Comparison of ENCODE assay signal across 8 mouse cellular contexts in the genomic region with DNA sequence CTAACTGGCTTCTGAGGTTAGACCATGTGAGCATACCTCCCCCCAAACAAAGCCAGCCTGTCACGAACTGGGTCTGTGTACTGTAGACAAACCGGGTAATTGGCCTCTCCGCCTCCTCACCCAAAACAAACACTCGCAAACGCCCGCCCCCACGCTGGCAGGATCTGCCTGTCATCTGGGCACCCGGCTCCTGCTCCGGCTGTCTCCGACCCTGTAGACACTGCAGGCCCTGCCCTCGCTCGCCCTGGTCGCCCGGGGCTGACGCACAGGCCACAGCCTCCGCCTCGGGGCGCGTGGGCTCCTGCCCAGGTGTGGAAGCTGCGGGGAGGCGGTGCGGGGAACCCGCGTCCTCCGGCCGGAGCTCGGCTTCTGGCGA. TPM values are rescaled to one million over a fixed set of nuclear protein-coding genes. Genes with fewer than 3 reads are reported as not detected.
DNase-seq lines count a peak whose midpoint lies in the region; ATAC-seq and TF ChIP-seq lines count a peak whose summit lies in the region.

A gene (plus strand): TSS at position 202 of the 376 bp plus-strand sequence.

- 4% methylated on average over 28 of the region's 28 CpGs for WGBS in spleen, adult 2 months
- 2% methylated on average over 28 of the region's 28 CpGs for WGBS in heart, embryonic 13.5 days
- 2% methylated on average over 28 of the region's 28 CpGs for WGBS in kidney, postnatal 0 days

- H3K4me1 ChIP-seq in spleen, adult 2 months (ENCODE audit: control insufficient read depth, insufficient read depth, insufficient read length), result peaks cover 6% of the 10 kb centered on the region; the same call in 1 of the 2 replicates
- H3K4me1 ChIP-seq in heart, embryonic 13.5 days, result peaks cover 20% of the 10 kb centered on the region
- peaks cover 4% of the 10 kb centered on the region for H3K4me1 ChIP-seq in kidney, postnatal 0 days (replicated peaks; ENCODE audit: insufficient read depth, low read length)

- H3K9me3 ChIP-seq in heart, embryonic 13.5 days, result no peaks in the 10 kb centered on the region
- H3K9me3 ChIP-seq in kidney, postnatal 0 days (replicated peaks; ENCODE audit: low read length), result no peaks in the 10 kb centered on the region

- no peaks in the 10 kb centered on the region for H3K36me3 ChIP-seq in spleen, adult 2 months (ENCODE audit: control insufficient read depth, insufficient read depth, low read length)
- H3K36me3 ChIP-seq in heart, embryonic 13.5 days, result no peaks in the 10 kb centered on the region
- H3K36me3 ChIP-seq in kidney, postnatal 0 days (ENCODE audit: insufficient read depth, low read length), result no peaks in the 10 kb centered on the region

- H3K27ac ChIP-seq in spleen, adult 2 months (ENCODE audit: insufficient read depth, low read length), result no peak within 1 kb of the TSS
- no peak within 1 kb of the TSS for H3K27ac ChIP-seq in heart, embryonic 13.5 days (replicated peaks)
- H3K27ac ChIP-seq in kidney, postnatal 0 days, result peak within 1 kb of the TSS; percentile 66

- no peak; the same call in 1 of the 2 replicates for ATAC-seq in heart, embryonic 13.5 days (ENCODE audit: extremely low read depth, insufficient number of reproducible peaks, low FRiP score, low TSS enrichment)
- peak; percentile 61 for ATAC-seq in kidney, postnatal 0 days (replicated peaks; ENCODE audit: low FRiP score, low read depth)
- ATAC-seq in CD4-positive, CD25-positive, alpha-beta regulatory T cell, adult 4 months, result no peak

- no peak for TF ChIP-seq POLR2A in spleen, adult 2 months (IDR thresholded peaks at IDR 0.05; ENCODE audit: low read depth, low read length)

- H3K4me2 ChIP-seq in heart, embryonic 13.5 days, result peak within 1 kb of the TSS; percentile 100
- H3K4me2 ChIP-seq in kidney, postnatal 0 days (ENCODE audit: low read length), result peak within 1 kb of the TSS; percentile 97

- no peak for TF ChIP-seq CTCF in spleen, adult 2 months (IDR thresholded peaks at IDR 0.05; ENCODE audit: extremely low read depth, insufficient read depth, insufficient read length, insufficient replicate concordance)
- TF ChIP-seq CTCF in kidney, postnatal 0 days (IDR thresholded peaks at IDR 0.05; ENCODE audit: low read depth), result no peak

- peak within 1 kb of the TSS; percentile 80 for H3K9ac ChIP-seq in heart, embryonic 13.5 days
- H3K9ac ChIP-seq in kidney, postnatal 0 days (ENCODE audit: low read depth, low read length), result peak within 1 kb of the TSS; percentile 66

- peak within 1 kb of the TSS; percentile 34 for H3K4me3 ChIP-seq in spleen, adult 2 months (ENCODE audit: extremely low read depth, insufficient read depth, insufficient read length)
- peak within 1 kb of the TSS; percentile 59 for H3K4me3 ChIP-seq in heart, embryonic 13.5 days
- peak within 1 kb of the TSS; percentile 55 for H3K4me3 ChIP-seq in kidney, postnatal 0 days (replicated peaks; ENCODE audit: low read depth, low read length)

- H3K27me3 ChIP-seq in spleen, adult 2 months (ENCODE audit: control insufficient read depth, insufficient read depth, low read length), result peaks cover 12% of the 10 kb centered on the region
- H3K27me3 ChIP-seq in heart, embryonic 13.5 days (replicated peaks), result peaks cover 90% of the 10 kb centered on the region
- peaks cover 9% of the 10 kb centered on the region; the same call in 1 of the 2 replicates for H3K27me3 ChIP-seq in kidney, postnatal 0 days (ENCODE audit: insufficient read depth, low read length)

- no peak for DNase-seq in spleen, adult 2 months (ENCODE audit: low read depth in 1 of 2, low spot score in 2 of 2)
- DNase-seq in spleen, adult 12 weeks (ENCODE audit: low spot score), result no peak
- peak; percentile 62 for DNase-seq in embryo, embryonic 10.5 days (ENCODE audit: low spot score)
- DNase-seq in kidney, postnatal 0 days (ENCODE audit: low spot score), result peak; percentile 60
- peak; percentile 26 for DNase-seq in liver
- peak; percentile 64 for DNase-seq in neural tube, embryonic 10.5 days (ENCODE audit: extremely low spot score, low spot score)

RNA-seq across cellular contexts. Expression of the gene that starts here (rescaled TPM):
- polyA plus RNA-seq in spleen, adult 2 months (2012; rRNA removed), result 0.59 and 0.68 TPM in 2 replicates
- polyA plus RNA-seq in heart, embryonic 13.5 days (2015; fragmentation: Nextera tagmentation; extraction: Ambion mirVana), result 0.34 and 0.63 TPM in 2 replicates
- polyA plus RNA-seq in kidney, postnatal 0 days (2015; fragmentation: Nextera tagmentation; extraction: Ambion mirVana), result 4.1 and 5.0 TPM in 2 replicates
- under 1 TPM in 1 of 2 experiments, not detected in 1; 0.07 TPM for polyA plus RNA-seq in CD4-positive, CD25-positive, alpha-beta regulatory T cell, adult 4 months (2017; shearing (Covaris generic))

Comparison
In these comparisons a context has a peak if more than half of its experiments do, and no peak if none do; other contexts are left out.
1. DNase-seq: peak in embryo, embryonic 10.5 days (single experiment), kidney, postnatal 0 days (single experiment), liver (single experiment) and neural tube, embryonic 10.5 days (single experiment); none in spleen, adult 2 months (0 of 2) and spleen, adult 12 weeks (single experiment).
2. Peak in every context shown above with its lines, with median percentiles within 50 percentile points of each other: H3K4me3 ChIP-seq.